Mouse (Mus musculus) embryo, embryonic 10 days (tissue): ENCODE measurements around the gene Entpd2.
A peak's percentile ranks its signal among the peaks of the same experiment; 100 is the strongest.
"Not testable (repeated sequence)": the region's sequence is repeated elsewhere in the genome, so short reads cannot be mapped to it uniquely, and the experiment has no call there.

ENCODE experiments used
- DNase-seq: peaks from one replicate; pipeline ENCODE4 v3.0.0-alpha.2; 2015; ENCODE audit warnings: low spot score

Entpd2 gene

GRCm38 (mm10) chr2:25394281-25395221 lies 1.1 kb upstream of the Entpd2 start:
- no peak for DNase-seq

- no peak for DNase-seq
Measured at GRCm38 (mm10) chr2:25396597-25396983, 916 bp downstream of the Entpd2 start.

- no peak for DNase-seq
Measured at GRCm38 (mm10) chr2:25397010-25397409, 1.3 kb downstream of the Entpd2 start.

GRCm38 (mm10) chr2:25398065-25398464 lies 2.4 kb downstream of the Entpd2 start:
- no peak for DNase-seq

GRCm38 (mm10) chr2:25399051-25399450 lies 3.4 kb downstream of the Entpd2 start, which contains the start of gene Npdc1:
TSS of gene Npdc1 (plus strand) at chr2:25399351.
- DNase-seq = no peak

- no peak for DNase-seq
Measured at GRCm38 (mm10) chr2:25400291-25400690, 4.6 kb downstream of the Entpd2 start.

GRCm38 (mm10) chr2:25400764-25401163 lies 5.1 kb downstream of the Entpd2 start:
- DNase-seq = peak; percentile 60

- DNase-seq = peak; percentile 94
Measured at GRCm38 (mm10) chr2:25402377-25402971, 6.8 kb downstream of the Entpd2 start.

GRCm38 (mm10) chr2:25402972-25403601 lies 7.4 kb downstream of the Entpd2 start:
- DNase-seq = peak; percentile 67

GRCm38 (mm10) chr2:25403994-25404393 lies 8.3 kb downstream of the Entpd2 start:
- no peak for DNase-seq

- no peak for DNase-seq
Measured at GRCm38 (mm10) chr2:25408908-25409307, 13.2 kb downstream of the Entpd2 start.

- DNase-seq = not testable (repeated sequence)
Measured at GRCm38 (mm10) chr2:25413436-25413835, 17.8 kb downstream of the Entpd2 start.

GRCm38 (mm10) chr2:25417426-25417825 lies 21.8 kb downstream of the Entpd2 start:
- no peak for DNase-seq

- peak; percentile 71 for DNase-seq
Measured at GRCm38 (mm10) chr2:25421896-25422295, 26.2 kb downstream of the Entpd2 start.

- DNase-seq = no peak
Measured at GRCm38 (mm10) chr2:25422587-25423410, 27.1 kb downstream of the Entpd2 start, which contains the start of gene Fut7. TSS of gene Fut7 (plus strand) at chr2:25423267.

GRCm38 (mm10) chr2:25423626-25424025 lies 28.0 kb downstream of the Entpd2 start:
- DNase-seq = no peak

- no peak for DNase-seq
Measured at GRCm38 (mm10) chr2:25425481-25425880, 29.8 kb downstream of the Entpd2 start.

- peak; percentile 88 for DNase-seq
Measured at GRCm38 (mm10) chr2:25426721-25427191, 31.1 kb downstream of the Entpd2 start.

GRCm38 (mm10) chr2:25427256-25427655 lies 31.6 kb downstream of the Entpd2 start:
- DNase-seq = no peak

- peak; percentile 92 for DNase-seq
Measured at GRCm38 (mm10) chr2:25428442-25429236, 33.0 kb downstream of the Entpd2 start, which contains the start of gene Abca2. TSS of gene Abca2 (plus strand) at chr2:25428703.
